17 mouse cellular contexts compared by ENCODE assay signal in genomic region chr5:147764061-147764460, GRCm38 (mm10).
"Had no signal": no experiment of that assay in that cellular context is flagged by ENCODE, and none has a peak within 500 bp of the region (broad histone marks: within the 10 kb centered on the region; RNA-seq: fewer than 3 reads in every experiment).

No protein-coding gene starts in this region.

- H3K36me3 ChIP-seq: lung, embryonic 15.5 days; midbrain, embryonic 13.5 days; midbrain, embryonic 15.5 days; neural tube, embryonic 12.5 days; stomach, embryonic 15.5 days had no signal

- H3K9me3 ChIP-seq: lung, embryonic 15.5 days; midbrain, embryonic 13.5 days; midbrain, embryonic 15.5 days; neural tube, embryonic 12.5 days; stomach, embryonic 15.5 days had no signal

- H3K4me2 ChIP-seq: lung, embryonic 15.5 days; midbrain, embryonic 11.5 days; midbrain, embryonic 13.5 days; midbrain, embryonic 15.5 days; neural tube, embryonic 12.5 days; stomach, embryonic 15.5 days had no signal

- H3K4me3 ChIP-seq: lung, embryonic 15.5 days; megakaryocyte, embryonic 14.5 days; midbrain, embryonic 13.5 days; midbrain, embryonic 15.5 days; neural tube, embryonic 12.5 days; stomach, embryonic 15.5 days had no signal

- H3K27me3 ChIP-seq: lung, embryonic 15.5 days; midbrain, embryonic 13.5 days; midbrain, embryonic 15.5 days; neural tube, embryonic 12.5 days; stomach, embryonic 15.5 days had no signal

- ATAC-seq: lung, postnatal 0 days; midbrain, embryonic 13.5 days; midbrain, embryonic 15.5 days had no signal

- DNase-seq: lung, adult 2 months; lung, postnatal 14 days; lung, postnatal 36 days; right cerebral cortex, postnatal 14 days; thymus, adult 2 months; thymus, postnatal 25 days; thymus, postnatal 4 days had no signal

- H3K4me1 ChIP-seq: lung, embryonic 15.5 days; midbrain, embryonic 13.5 days; neural tube, embryonic 12.5 days; stomach, embryonic 15.5 days had no signal

- H3K9ac ChIP-seq: lung, embryonic 15.5 days; midbrain, embryonic 13.5 days; midbrain, embryonic 15.5 days; neural tube, embryonic 12.5 days; stomach, embryonic 15.5 days had no signal

- H3K27ac ChIP-seq: lung, embryonic 15.5 days; macrophage; midbrain, embryonic 13.5 days; midbrain, embryonic 15.5 days; neural tube, embryonic 12.5 days; stomach, embryonic 15.5 days; stomach, postnatal 0 days had no signal
